11 mouse cellular contexts compared by ENCODE assay signal in the genomic region with DNA sequence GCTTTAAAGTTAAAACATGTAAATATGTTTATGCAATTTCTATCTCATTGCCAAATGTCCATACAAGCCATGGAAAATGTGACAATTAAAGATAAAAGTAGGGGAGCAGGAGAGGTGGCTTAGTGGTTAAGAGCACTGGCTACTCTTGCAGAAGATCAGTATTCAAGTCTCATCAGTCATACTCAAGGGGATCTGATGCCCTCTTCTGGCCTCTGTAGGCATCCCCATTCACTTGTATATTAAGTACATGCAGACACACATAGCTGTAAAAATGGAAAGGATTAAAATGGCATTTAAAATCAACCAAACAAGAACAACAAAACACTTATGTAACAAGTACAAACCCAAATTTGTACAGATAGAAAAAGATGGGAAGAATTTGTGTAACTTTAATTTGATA. TPM values are rescaled to one million over a fixed set of nuclear protein-coding genes. Genes with fewer than 3 reads are reported as not detected.
DNase-seq lines count a peak whose midpoint lies in the region; ATAC-seq and TF ChIP-seq lines count a peak whose summit lies in the region.
"Had no signal": no experiment of that assay in that cellular context is flagged by ENCODE, and none has a peak within 500 bp of the region (broad histone marks: within the 10 kb centered on the region; RNA-seq: fewer than 3 reads in every experiment).

No protein-coding gene starts in this region.

- no peaks in the 10 kb centered on the region for H3K4me1 ChIP-seq in hindbrain, embryonic 10.5 days (replicated peaks)
- H3K4me1 ChIP-seq: midbrain, embryonic 10.5 days; neural tube, embryonic 15.5 days had no signal

- peak; percentile 5 for DNase-seq in cerebellum, adult 9-10 months
- no peak for DNase-seq in cerebellum, postnatal 25 days
- no peak for DNase-seq in layer of hippocampus, adult 2 months (ENCODE audit: low spot score in 2 of 2)
- DNase-seq in layer of hippocampus, adult 9-11 months = no peak
- peak; percentile 64 for DNase-seq in A20 (ENCODE audit: low read depth, low spot score)
- no peak for DNase-seq in testis, postnatal 10 days (ENCODE audit: low spot score)
- DNase-seq in hindbrain, embryonic 10.5 days (ENCODE audit: low spot score) = no peak
- DNase-seq: cerebellum, adult 8-10 months had no signal

- ATAC-seq in common myeloid progenitor, adult 5-6 weeks (replicated peaks; ENCODE audit: low read depth, poor library complexity, severe bottlenecking) = peak; percentile 47; the same call in 1 of the 2 replicates

- H3K27me3 ChIP-seq in hindbrain, embryonic 10.5 days (ENCODE audit: insufficient read depth, poor library complexity, severe bottlenecking) = no peaks in the 10 kb centered on the region
- H3K27me3 ChIP-seq: neural tube, embryonic 15.5 days had no signal

- H3K27ac ChIP-seq in layer of hippocampus, adult 2 months = no peak overlapping the region
- no peak overlapping the region for H3K27ac ChIP-seq in hindbrain, embryonic 10.5 days
- H3K27ac ChIP-seq: midbrain, embryonic 10.5 days; neural tube, embryonic 15.5 days had no signal

- no peaks in the 10 kb centered on the region for H3K36me3 ChIP-seq in hindbrain, embryonic 10.5 days
- H3K36me3 ChIP-seq: midbrain, embryonic 10.5 days; neural tube, embryonic 15.5 days had no signal

- TF ChIP-seq CTCF in layer of hippocampus, adult 2 months (conservative IDR thresholded peaks at IDR 0.05) = peak; percentile 65

- no peaks in the 10 kb centered on the region for H3K9me3 ChIP-seq in hindbrain, embryonic 10.5 days
- H3K9me3 ChIP-seq: midbrain, embryonic 10.5 days; neural tube, embryonic 15.5 days had no signal

- H3K4me3 ChIP-seq in layer of hippocampus, adult 2 months = no peak overlapping the region
- no peak overlapping the region for H3K4me3 ChIP-seq in hindbrain, embryonic 10.5 days
- H3K4me3 ChIP-seq: midbrain, embryonic 10.5 days; neural tube, embryonic 15.5 days had no signal

RNA-seq across cellular contexts. Expression of a gene that starts 54.2 kb away (rescaled TPM):
- total RNA-seq in layer of hippocampus, adult 2 months (2021) = 100 to 1,000 TPM; 164 to 177 TPM
- total RNA-seq in common myeloid progenitor, adult 5-6 weeks (2017) = 1.4 and 2.0 TPM in 2 replicates
- 9.3 and 13.9 TPM in 2 replicates for polyA plus RNA-seq in hindbrain, embryonic 10.5 days (2016; fragmentation: Nextera tagmentation; extraction: Ambion mirVana)

Comparison
In these comparisons a context has a peak if more than half of its experiments do, and no peak if none do; other contexts are left out.
1. DNase-seq: peak in cerebellum, adult 9-10 months (single experiment) and A20 (single experiment); none in cerebellum, postnatal 25 days (0 of 2), layer of hippocampus, adult 2 months (0 of 2), layer of hippocampus, adult 9-11 months (single experiment), testis, postnatal 10 days (single experiment) and hindbrain, embryonic 10.5 days (single experiment).
2. RNA of a gene that starts 54.2 kb away (total RNA-seq): 164 to 177 TPM in layer of hippocampus, adult 2 months; 1.4 to 2.0 TPM in common myeloid progenitor, adult 5-6 weeks; every median in the first group is over 10 times any median in the second.